Mouse (Mus musculus) midbrain, embryonic 11.5 days (tissue): ENCODE measurements at regions not wholly inside any gene's neighbourhood (a gene's known extent, or its start where the extent isn't known, plus 50 kb on each side); places are given as distances from the start of the nearest gene placed in this dataset.
A peak's percentile ranks its signal among the peaks of the same experiment; 100 is the strongest.

Experiments used
- ATAC-seq: fragments of 200-750 bp; cut with Nextera tagmentation; 2 replicates; pipeline ENCODE4 v1.8.0; 2017; ENCODE audit warnings: moderate TSS enrichment, moderate library complexity; ENCODE audit not compliant: low FRiP score
- DNase-seq: peaks from one replicate; pipeline ENCODE4 v3.0.0; 2015; ENCODE audit warnings: low spot score; ENCODE audit errors: missing footprints
- H3K27ac ChIP-seq: fragments of 300-500 bp; sonication (generic); 2 replicates; pipeline ENCODE4 v1.5.1; 2014; ENCODE audit warnings: low read depth, low read length
- H3K27me3 ChIP-seq: fragments of 300-500 bp; sonication (generic); 2 replicates; pipeline ENCODE4 v1.6.1; 2014; ENCODE audit warnings: mild to moderate bottlenecking, low read length, moderate library complexity, mixed read lengths; ENCODE audit not compliant: control insufficient read depth, insufficient read depth
- H3K36me3 ChIP-seq: fragments of 300-500 bp; sonication (generic); 2 replicates; pipeline ENCODE4 v1.6.1; 2014; ENCODE audit warnings: mild to moderate bottlenecking, low read length, moderate library complexity, mixed read lengths; ENCODE audit not compliant: control insufficient read depth, insufficient read depth
- H3K4me1 ChIP-seq: fragments of 300-500 bp; sonication (generic); 2 replicates; pipeline ENCODE4 v1.6.1; 2014; ENCODE audit warnings: low read length; ENCODE audit not compliant: control insufficient read depth, insufficient read depth
- H3K4me2 ChIP-seq: fragments of 300-500 bp; sonication (generic); 2 replicates; pipeline ENCODE4 v1.6.1; 2014; ENCODE audit warnings: mild to moderate bottlenecking, moderate library complexity
- H3K4me3 ChIP-seq: fragments of 300-500 bp; sonication (generic); 2 replicates; pipeline ENCODE4 v1.5.1; 2014; ENCODE audit warnings: low read depth, low read length
- H3K9ac ChIP-seq: fragments of 300-500 bp; sonication (generic); 2 replicates; pipeline ENCODE4 v1.6.1; 2014; ENCODE audit warnings: low read length
- H3K9me3 ChIP-seq: fragments of 300-500 bp; sonication (generic); 2 replicates; pipeline ENCODE4 v1.6.1; 2016; ENCODE audit warnings: low read length; ENCODE audit not compliant: control insufficient read depth
- WGBS: fragments of 180-500 bp; shearing (Covaris S2); extraction: QIAGEN DNeasy Blood & Tissue Kit; methylation state at CpG from one replicate; pipeline ENCODE4 v1.1.7; 2014; 5-methylcytosine and 5-hydroxymethylcytosine counted together

- DNase-seq = no peak
- no peak for ATAC-seq
- no peak overlapping the region for H3K4me2 ChIP-seq
- H3K9me3 ChIP-seq = no peaks in the 10 kb centered on the region
- H3K27me3 ChIP-seq = no peaks in the 10 kb centered on the region
- H3K27ac ChIP-seq = no peak overlapping the region
- H3K4me1 ChIP-seq = no peaks in the 10 kb centered on the region
- H3K4me3 ChIP-seq = no peak overlapping the region
- no peaks in the 10 kb centered on the region for H3K36me3 ChIP-seq
- no peak overlapping the region for H3K9ac ChIP-seq
- 94% methylated on average over 2 of the region's 2 CpGs for WGBS
These were observed 170.2 kb upstream of the Nova1 start for GRCm38 (mm10) chr12:46988972-46989371.

- Histone ChIP-seq H3K9ac (no peak overlapping the region), H3K36me3 (no peaks in the 10 kb centered on the region), H3K4me3 (no peak overlapping the region), H3K4me2 (no peak overlapping the region), H3K4me1 (no peaks in the 10 kb centered on the region), H3K9me3 (no peaks in the 10 kb centered on the region), H3K27me3 (no peaks in the 10 kb centered on the region), H3K27ac (no peak overlapping the region)
- ATAC-seq = 0 out of 2 replicates have a peak, but pooled peaks have one; percentile 38
- 76% methylated on average over 3 of the region's 3 CpGs for WGBS
- no peak for DNase-seq
These were observed 131.6 kb upstream of the Nova1 start for GRCm38 (mm10) chr12:46950223-46950779.

- Histone ChIP-seq H3K36me3 (no peaks in the 10 kb centered on the region), H3K9me3 (no peaks in the 10 kb centered on the region), H3K27ac (no peak overlapping the region), H3K27me3 (no peaks in the 10 kb centered on the region), H3K4me2 (no peak overlapping the region), H3K4me3 (no peak overlapping the region), H3K4me1 (no peaks in the 10 kb centered on the region), H3K9ac (no peak overlapping the region)
- DNase-seq (no peak), ATAC-seq (no peak)
These were observed 127.0 kb upstream of the Nova1 start for GRCm38 (mm10) chr12:46945707-46946106.

- Histone ChIP-seq H3K4me2 (no peak overlapping the region), H3K9ac (no peak overlapping the region), H3K4me1 (no peaks in the 10 kb centered on the region), H3K9me3 (no peaks in the 10 kb centered on the region), H3K36me3 (no peaks in the 10 kb centered on the region), H3K4me3 (no peak overlapping the region), H3K27me3 (no peaks in the 10 kb centered on the region), H3K27ac (no peak overlapping the region)
- no peak for ATAC-seq
- no peak for DNase-seq
These were observed 112.4 kb upstream of the Nova1 start for GRCm38 (mm10) chr12:46931086-46931485.

- WGBS = 67% methylated on average over 4 of the region's 4 CpGs
- DNase-seq (no peak), ATAC-seq (no peak)
- Histone ChIP-seq H3K36me3 (no peaks in the 10 kb centered on the region), H3K9ac (no peak overlapping the region), H3K9me3 (no peaks in the 10 kb centered on the region), H3K27me3 (no peaks in the 10 kb centered on the region), H3K27ac (no peak overlapping the region), H3K4me3 (no peak overlapping the region), H3K4me2 (no peak overlapping the region), H3K4me1 (no peaks in the 10 kb centered on the region)
These were observed 98.6 kb upstream of the Nova1 start for GRCm38 (mm10) chr12:46917286-46917685.

GRCm38 (mm10) chr12:46878164-46878563, 59.4 kb upstream of the Nova1 start:
- 89% methylated on average over 3 of the region's 3 CpGs for WGBS
- no peak overlapping the region for H3K27ac ChIP-seq

GRCm38 (mm10) chr12:46870130-46870529, 51.4 kb upstream of the Nova1 start:
- H3K4me3 ChIP-seq = no peak overlapping the region
- 74% methylated on average over 2 of the region's 2 CpGs for WGBS
- H3K27ac ChIP-seq = no peak overlapping the region
- no peak overlapping the region for H3K9ac ChIP-seq
- DNase-seq = no peak
- no peaks in the 10 kb centered on the region for H3K9me3 ChIP-seq
- H3K4me2 ChIP-seq = no peak overlapping the region
- no peaks in the 10 kb centered on the region for H3K27me3 ChIP-seq
- ATAC-seq = no peak
- no peaks in the 10 kb centered on the region for H3K4me1 ChIP-seq
- H3K36me3 ChIP-seq = no peaks in the 10 kb centered on the region

More at GRCm38 (mm10) chr12:46878164-46878563, 59.4 kb upstream of the Nova1 start:
- H3K36me3 ChIP-seq = no peaks in the 10 kb centered on the region
- no peak overlapping the region for H3K9ac ChIP-seq
- DNase-seq (peak; percentile 84), ATAC-seq (no peak)
- H3K4me2 ChIP-seq = no peak overlapping the region
- no peaks in the 10 kb centered on the region for H3K9me3 ChIP-seq
- H3K4me1 ChIP-seq = no peaks in the 10 kb centered on the region
- H3K4me3 ChIP-seq = no peak overlapping the region
- no peaks in the 10 kb centered on the region for H3K27me3 ChIP-seq
